Mouse (Mus musculus): ENCODE data around the gene Ubqln4. TPM values are rescaled to one million over a fixed set of nuclear protein-coding genes. Genes with fewer than 3 reads are reported as not detected.
"Not testable (repeated sequence)": the region's sequence is repeated elsewhere in the genome, so short reads cannot be mapped to it uniquely, and the experiment has no call there.

The Ubqln4 gene
- total RNA-seq, 2 experiments from 2014 or later = 73.6 to 77.4 TPM

GRCm38 (mm10) chr3:88592942-88593576 is 39.5 kb downstream of the Ubqln4 start:
- intact Hi-C loops (cut with DNase I) = loop anchor here (5.0 kb wide), 1 partner anchor 44 kb away; no protein-coding TSS in a partner anchor

GRCm38 (mm10) chr3:88593893-88594580 is 40.5 kb downstream of the Ubqln4 start:
- intact Hi-C loops (cut with DNase I) = loop anchor here (5.0 kb wide), 1 partner anchor 43 kb away; no protein-coding TSS in a partner anchor
- DNase-seq = no peak

More at GRCm38 (mm10) chr3:88592942-88593576, 39.5 kb downstream of the Ubqln4 start:
- DNase-seq = no peak

GRCm38 (mm10) chr3:88596547-88596946 is 43.0 kb downstream of the Ubqln4 start:
- not testable (repeated sequence) for DNase-seq

GRCm38 (mm10) chr3:88602466-88602865 is 48.9 kb downstream of the Ubqln4 start:
- intact Hi-C loops (cut with DNase I) = no loop called here
- DNase-seq = no peak

More at GRCm38 (mm10) chr3:88596547-88596946, 43.0 kb downstream of the Ubqln4 start:
- intact Hi-C loops (cut with DNase I) = not testable (repeated sequence)

GRCm38 (mm10) chr3:88603714-88604161 is 50.2 kb downstream of the Ubqln4 start:
- intact Hi-C loops (cut with DNase I) = no loop called here
- DNase-seq = peak; percentile 45 to 49

GRCm38 (mm10) chr3:88604863-88605262 is 51.3 kb downstream of the Ubqln4 start:
- intact Hi-C loops (cut with DNase I) = no loop called here
- no peak for DNase-seq

GRCm38 (mm10) chr3:88605666-88606065 is 52.1 kb downstream of the Ubqln4 start, which contains the start of gene Arhgef2:
Arhgef2 (plus strand) TSS chr3:88605966.
- intact Hi-C loops (cut with DNase I) = loop anchor here (2.0 kb wide), 2 partner anchors 27 to 35 kb away; no protein-coding TSS in a partner anchor

GRCm38 (mm10) chr3:88607065-88607757 is 53.7 kb downstream of the Ubqln4 start:
- DNase-seq = peak; percentile 82 to 92
- intact Hi-C loops (cut with DNase I) = loop anchor here (2.0 kb wide), 2 partner anchors 26 to 34 kb away; no protein-coding TSS in a partner anchor

More at GRCm38 (mm10) chr3:88605666-88606065, 52.1 kb downstream of the Ubqln4 start, which contains the start of gene Arhgef2:
- not testable (repeated sequence) for DNase-seq

- no peak for DNase-seq
- intact Hi-C loops (cut with DNase I) = loop anchor here (2.0 kb wide), 2 partner anchors 25 to 33 kb away; no protein-coding TSS in a partner anchor
Measured at GRCm38 (mm10) chr3:88607758-88608138, 54.2 kb downstream of the Ubqln4 start.

GRCm38 (mm10) chr3:88609066-88609465 is 55.5 kb downstream of the Ubqln4 start:
- intact Hi-C loops (cut with DNase I) = no loop called here
- no peak for DNase-seq

GRCm38 (mm10) chr3:88614418-88614817 is 60.9 kb downstream of the Ubqln4 start:
- intact Hi-C loops (cut with DNase I) = no loop called here
- no peak for DNase-seq

GRCm38 (mm10) chr3:88615117-88615516 is 61.6 kb downstream of the Ubqln4 start:
- no peak for DNase-seq
- intact Hi-C loops (cut with DNase I) = no loop called here

- DNase-seq = peak; percentile 69 to 76
Measured at GRCm38 (mm10) chr3:88615902-88616391, 62.4 kb downstream of the Ubqln4 start.

GRCm38 (mm10) chr3:88616951-88617500 is 63.5 kb downstream of the Ubqln4 start:
- intact Hi-C loops (cut with DNase I) = no loop called here
- DNase-seq = no peak

More at GRCm38 (mm10) chr3:88615902-88616391, 62.4 kb downstream of the Ubqln4 start:
- intact Hi-C loops (cut with DNase I) = no loop called here

GRCm38 (mm10) chr3:88618074-88618871 is 64.7 kb downstream of the Ubqln4 start:
- DNase-seq = no peak
- intact Hi-C loops (cut with DNase I) = no loop called here
